Mouse (Mus musculus): ENCODE results near the gene Prr22.

Gene Prr22

GRCm38 (mm10) chr17:56808518-56808917, 38.5 kb downstream of the Prr22 start:
- in situ Hi-C loops (cut with MboI, MseI) = no loop called here

DNA sequence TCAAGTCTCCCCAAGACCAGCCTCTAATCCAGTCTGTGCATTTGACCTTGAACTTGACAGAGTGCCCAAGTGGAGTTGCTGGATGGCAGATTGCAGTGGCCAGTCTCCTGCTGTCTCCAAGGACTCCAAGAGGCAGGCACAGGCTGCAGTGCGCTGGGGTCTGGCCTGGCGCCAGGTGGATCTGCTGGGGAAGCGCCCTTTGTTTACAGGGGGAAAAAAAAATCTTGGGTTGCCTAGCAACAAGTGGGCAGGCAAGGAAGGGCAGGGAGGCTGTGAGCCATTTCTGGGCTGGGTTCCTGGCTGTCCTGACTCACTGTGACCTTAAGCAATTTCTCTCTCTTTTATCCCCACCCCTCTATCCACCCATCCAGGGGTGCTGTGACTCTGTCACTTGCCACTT, 40.2 kb downstream of the Prr22 start:
- in situ Hi-C loops (cut with MboI, MseI) = no loop called here

DNA sequence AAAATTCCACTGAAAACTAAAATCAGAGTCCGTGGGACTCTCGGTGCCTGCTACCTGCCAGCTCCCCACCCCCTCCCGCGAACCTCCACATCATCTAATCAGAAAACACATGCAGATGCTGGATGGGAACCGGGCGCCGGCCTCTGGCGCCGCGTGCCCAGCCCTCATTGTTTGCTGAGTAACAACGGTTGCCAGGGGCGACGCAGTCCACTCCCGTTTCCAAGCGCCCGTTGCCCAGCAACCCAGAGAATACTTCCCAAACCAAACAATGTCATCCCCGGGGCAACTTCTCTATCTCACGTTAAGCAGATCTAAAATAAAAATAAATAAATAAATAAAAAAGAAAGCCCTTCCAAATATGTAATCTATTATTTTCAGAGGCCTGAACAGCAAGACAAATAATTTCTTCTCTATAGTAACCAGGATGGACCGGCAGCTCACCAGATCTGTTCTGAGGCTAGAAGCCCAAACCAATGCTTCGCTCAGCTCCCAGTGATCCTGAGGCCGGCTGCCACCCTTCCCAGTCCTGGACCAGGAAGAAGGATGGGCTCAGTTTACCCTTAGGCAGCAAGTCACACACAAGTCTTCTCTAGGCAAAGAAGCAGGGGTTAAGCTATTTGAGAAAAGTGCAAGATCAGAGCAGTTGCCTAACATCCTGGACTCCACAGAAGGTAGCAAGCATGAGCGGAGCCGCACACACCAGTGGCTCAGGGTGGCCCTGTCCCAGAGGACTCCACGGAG, 44.4 kb downstream of the Prr22 start:
- in situ Hi-C loops (cut with MboI, MseI) = no loop called here

- in situ Hi-C loops (cut with MboI, MseI) = no loop called here
Measured at GRCm38 (mm10) chr17:56815057-56815345, 45.0 kb downstream of the Prr22 start.

DNA sequence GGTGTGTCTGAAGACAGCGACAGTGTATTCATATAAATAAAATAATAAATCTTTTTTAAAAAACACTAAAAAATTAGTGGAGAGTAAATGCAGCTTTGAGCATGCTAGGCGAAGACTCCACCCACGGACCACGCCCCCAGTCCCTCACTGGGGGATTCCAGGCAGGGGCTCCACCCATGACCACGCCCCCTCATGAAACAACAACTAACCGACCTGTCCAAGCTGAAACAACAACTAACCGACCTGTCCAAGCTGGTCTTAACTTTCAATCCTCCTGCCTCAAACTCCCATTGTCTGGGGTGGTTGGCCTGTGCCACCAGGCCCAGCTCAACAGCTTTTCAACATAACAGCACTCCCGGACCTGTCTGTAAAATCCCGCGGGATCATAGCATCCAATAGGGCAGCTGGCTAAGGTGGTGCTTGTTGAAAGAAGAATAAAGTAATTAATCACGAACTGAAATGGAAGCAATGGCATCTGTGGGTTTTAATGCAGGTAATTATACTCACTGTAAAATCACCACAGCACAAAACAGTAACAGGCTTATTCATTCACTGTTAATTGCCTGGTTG, 48.1 kb downstream of the Prr22 start:
- in situ Hi-C loops (cut with MboI, MseI) = no loop called here

GRCm38 (mm10) chr17:56819032-56819545, 49.0 kb downstream of the Prr22 start:
- in situ Hi-C loops (cut with MboI, MseI) = no loop called here

- in situ Hi-C loops (cut with MboI, MseI) = no loop called here
Measured at GRCm38 (mm10) chr17:56819694-56820111, 49.7 kb downstream of the Prr22 start.

Measured in regulatory T cell (primary cell).